Mouse (Mus musculus) liver, embryonic 14.5 days (tissue): ENCODE results near the gene Itgb7.

ENCODE experiments used
- CTCF ChIP-seq: IDR thresholded peaks from 2 replicates; pipeline ENCODE4 v1.5.1; 2016; ENCODE audit warnings: antibody characterized with exemption, low read depth, control low read depth
- EP300 ChIP-seq: IDR thresholded peaks from 2 replicates; pipeline ENCODE4 v1.6.1; 2016; ENCODE audit warnings: antibody characterized with exemption, low read depth

DNA sequence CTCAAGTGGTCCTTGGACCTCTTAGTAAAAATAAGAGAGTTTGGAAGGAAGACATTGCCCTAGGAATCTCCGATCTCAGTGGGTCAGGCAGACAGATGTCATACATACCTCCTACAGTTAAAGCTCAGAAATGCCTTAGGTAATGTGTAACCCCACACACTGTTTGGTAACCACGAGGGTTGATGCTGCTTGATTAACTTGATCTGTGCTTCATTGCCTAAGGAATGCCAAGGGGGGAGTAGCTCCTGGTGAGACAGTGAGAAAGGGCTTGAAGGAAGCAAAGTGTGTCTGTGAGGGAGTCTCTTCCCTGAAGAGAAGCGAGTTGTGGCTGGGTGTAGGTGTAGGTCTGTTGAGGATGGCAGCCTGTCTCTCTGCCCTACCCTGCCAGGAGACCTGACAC, 24.4 kb downstream of the Itgb7 start:
- TF ChIP-seq CTCF (no peak), EP300 (no peak)
